Mouse (Mus musculus): ENCODE results near the gene Cebpb.

DNA sequence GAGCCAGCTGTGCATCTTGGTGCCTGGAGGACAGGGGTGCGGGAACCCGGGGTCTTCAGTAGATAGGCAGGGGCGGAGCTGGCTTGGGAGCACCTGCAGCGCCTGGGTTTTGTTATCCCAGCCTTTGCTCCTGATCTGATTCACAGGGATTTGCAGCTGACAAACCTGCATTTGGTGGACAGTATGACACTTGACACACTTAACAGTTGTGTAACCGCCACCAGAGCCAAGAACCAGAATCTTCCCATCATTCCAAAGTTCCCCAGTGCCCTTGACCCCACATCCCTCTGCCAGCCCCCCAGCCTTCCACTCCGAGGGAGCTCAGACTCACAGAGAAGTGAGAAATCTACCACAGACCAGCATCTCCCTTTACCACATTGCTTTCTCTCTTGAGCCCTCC lies 33.8 kb downstream of the Cebpb start:
- no peak for TF ChIP-seq GATA1 (IDR thresholded peaks at IDR 0.05; ENCODE audit: borderline replicate concordance, low read length)
- no peak for TF ChIP-seq FLI1 (IDR thresholded peaks at IDR 0.05; ENCODE audit: low read length)
